Mouse (Mus musculus): Measurements from ENCODE around the gene Kctd14.

Gene Kctd14

DNA sequence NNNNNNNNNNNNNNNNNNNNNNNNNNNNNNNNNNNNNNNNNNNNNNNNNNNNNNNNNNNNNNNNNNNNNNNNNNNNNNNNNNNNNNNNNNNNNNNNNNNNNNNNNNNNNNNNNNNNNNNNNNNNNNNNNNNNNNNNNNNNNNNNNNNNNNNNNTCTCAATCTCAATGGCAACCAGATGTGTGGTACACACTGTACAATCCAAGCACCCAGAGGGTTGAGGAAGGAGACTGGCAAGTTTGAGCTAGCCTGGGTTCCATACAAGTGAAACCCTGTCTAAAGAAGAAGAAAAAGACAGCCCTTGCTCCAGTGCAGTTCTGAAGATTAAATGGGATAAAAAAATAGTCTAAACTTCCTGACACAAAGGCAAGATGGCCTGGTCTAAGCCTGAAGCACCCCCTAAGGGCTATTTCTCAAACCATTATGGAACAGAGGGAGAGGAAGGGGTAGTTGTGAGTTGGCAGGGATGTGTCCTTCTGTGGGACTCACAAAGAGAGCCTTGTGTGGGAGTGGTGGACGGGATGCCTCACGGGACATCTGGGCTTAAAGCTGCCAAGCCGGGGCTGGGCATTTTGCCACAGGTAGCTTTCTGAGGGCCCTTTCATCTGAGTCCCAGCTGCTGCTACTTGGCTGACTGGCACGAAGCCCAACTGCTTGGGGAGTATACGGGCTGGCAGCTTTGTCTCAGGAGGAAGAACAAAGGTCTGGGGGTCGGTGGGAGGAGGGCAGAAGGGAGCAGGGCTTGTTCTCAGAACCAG, 4.8 kb upstream of the Kctd14 start:
- peak; percentile 74 for DNase-seq

GRCm38 (mm10) chr7:97447050-97447531, 4.0 kb upstream of the Kctd14 start:
- DNase-seq: peak; percentile 52

GRCm38 (mm10) chr7:97452196-97452595, 1.1 kb downstream of the Kctd14 start:
- no peak for DNase-seq

GRCm38 (mm10) chr7:97453141-97453921, 2.2 kb downstream of the Kctd14 start:
- peak; percentile 22 for DNase-seq

DNA sequence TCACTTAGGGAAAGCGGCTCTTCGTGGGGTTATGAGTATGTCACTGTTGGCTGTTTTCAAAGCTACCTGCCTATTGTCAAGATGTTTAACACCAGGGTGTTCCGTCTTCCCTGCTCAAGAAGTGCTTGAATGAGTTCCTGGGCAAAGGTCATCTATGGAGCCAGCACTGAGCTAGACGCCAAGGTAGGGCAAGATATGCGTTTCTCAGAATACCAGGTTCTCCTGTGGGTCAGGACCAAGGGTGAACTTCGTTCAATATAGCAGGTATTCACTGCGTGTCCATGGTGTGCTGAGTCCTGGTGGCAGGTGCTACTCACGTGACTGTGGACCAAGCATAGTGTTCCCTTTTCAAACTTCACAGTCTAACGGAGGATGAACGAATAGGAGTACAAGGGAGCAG, 3.7 kb downstream of the Kctd14 start:
- peak; percentile 38 for DNase-seq

GRCm38 (mm10) chr7:97455577-97455976, 4.5 kb downstream of the Kctd14 start:
- DNase-seq: no peak

DNA sequence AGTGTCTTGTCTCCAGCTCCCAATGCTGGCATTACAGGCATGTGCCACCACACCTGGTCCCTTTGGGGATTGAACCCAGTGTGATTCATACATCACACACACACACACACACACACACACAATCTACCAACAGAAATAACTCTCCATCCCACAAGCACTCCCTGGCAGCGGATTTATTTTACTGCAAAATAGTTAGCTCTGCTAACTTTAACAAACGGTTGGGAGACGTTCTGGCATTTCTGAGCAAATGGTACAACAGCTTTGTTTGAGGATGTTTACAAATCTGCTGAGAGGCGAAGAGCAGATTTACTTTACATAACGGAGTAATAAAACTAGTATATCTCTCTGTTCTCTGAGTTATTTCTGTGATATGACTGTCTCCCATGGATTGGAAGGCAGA, 21.9 kb downstream of the Kctd14 start:
- no peak for DNase-seq

DNA sequence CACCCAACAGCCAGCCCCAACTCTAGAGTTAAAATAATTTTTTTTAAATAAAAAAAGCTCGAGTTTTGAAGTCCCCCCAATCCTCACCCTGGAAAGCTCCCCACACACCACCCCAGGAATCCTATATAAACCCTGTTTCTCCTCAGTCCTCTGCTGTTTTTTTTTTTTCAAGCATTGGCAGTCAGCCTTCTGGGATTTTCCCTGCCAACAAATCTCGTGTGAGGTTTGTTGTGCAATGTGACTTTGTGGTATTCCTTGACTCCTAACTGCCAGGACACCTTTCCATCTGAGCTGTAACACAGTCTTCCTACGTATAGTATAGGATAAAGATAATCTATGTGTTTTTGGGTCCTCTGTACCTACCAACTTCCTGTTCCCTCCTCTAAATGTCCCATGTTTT, 28.2 kb downstream of the Kctd14 start:
- peak; percentile 7 for DNase-seq

DNA sequence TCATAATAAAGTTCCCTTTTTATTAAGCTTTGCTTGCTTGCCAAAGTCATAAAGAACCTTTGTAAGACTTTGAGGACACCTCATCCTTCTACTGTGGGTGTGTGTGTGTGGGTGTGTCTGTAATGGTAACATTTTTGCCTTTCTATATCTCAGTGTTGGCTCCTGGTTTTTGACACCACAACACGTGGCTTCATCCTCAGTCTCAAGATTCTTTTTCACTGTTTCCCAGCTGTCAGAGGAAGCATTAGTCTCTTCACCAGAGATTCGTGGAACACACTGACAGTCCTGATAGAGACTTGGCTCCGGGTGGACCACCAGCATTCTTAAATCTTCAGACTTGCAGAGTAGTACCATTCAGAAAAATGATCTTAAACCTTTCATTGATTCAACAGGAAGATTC, 29.2 kb downstream of the Kctd14 start:
- DNase-seq: no peak

- peak; percentile 97 for DNase-seq
Measured at GRCm38 (mm10) chr7:97480821-97481339, 29.8 kb downstream of the Kctd14 start, which contains the start of gene Ints4. Ints4 (plus strand) TSS chr7:97480956.

DNA sequence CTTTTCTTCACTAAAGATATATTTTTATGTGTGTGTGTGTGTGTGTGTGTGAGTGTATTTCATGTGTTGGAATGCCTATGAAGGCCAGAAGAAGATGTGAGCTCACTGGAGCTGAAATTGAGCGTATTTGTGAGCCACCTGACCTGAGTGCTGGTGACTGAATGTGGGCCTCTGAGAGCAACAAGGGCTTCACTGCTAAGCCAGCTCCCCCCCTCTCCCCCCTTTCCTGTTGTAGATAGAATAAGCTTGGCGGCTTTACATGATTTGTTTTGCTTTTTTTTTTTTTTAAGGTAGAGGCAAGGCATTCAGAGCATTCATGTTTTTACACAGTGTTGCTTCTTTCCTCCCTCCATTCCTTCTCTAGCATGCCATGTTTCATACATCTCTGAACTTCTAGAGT, 32.3 kb downstream of the Kctd14 start:
- no peak for DNase-seq

GRCm38 (mm10) chr7:97491157-97491556, 40.0 kb downstream of the Kctd14 start:
- DNase-seq: no peak

GRCm38 (mm10) chr7:97492420-97492819, 41.3 kb downstream of the Kctd14 start:
- no peak for DNase-seq

DNA sequence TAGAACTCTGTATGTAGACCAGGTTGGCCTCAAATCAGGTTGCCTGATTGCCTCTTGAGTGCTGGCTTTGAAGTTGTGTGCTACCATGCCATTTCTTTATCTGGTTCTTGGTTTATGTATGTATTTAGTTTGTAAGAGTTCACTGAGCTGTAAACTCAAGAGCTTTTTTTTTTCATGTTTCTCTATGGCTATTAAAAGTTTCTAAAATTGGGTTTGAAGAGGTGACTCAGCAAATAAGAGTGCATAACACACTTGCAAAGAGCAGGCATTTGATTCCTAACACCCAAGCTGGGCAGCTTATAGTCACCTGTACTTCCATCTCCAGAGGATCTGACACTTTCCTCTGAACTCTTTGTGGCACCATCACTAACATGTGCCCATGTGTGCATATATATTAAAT, 43.9 kb downstream of the Kctd14 start:
- no peak for DNase-seq

DNA sequence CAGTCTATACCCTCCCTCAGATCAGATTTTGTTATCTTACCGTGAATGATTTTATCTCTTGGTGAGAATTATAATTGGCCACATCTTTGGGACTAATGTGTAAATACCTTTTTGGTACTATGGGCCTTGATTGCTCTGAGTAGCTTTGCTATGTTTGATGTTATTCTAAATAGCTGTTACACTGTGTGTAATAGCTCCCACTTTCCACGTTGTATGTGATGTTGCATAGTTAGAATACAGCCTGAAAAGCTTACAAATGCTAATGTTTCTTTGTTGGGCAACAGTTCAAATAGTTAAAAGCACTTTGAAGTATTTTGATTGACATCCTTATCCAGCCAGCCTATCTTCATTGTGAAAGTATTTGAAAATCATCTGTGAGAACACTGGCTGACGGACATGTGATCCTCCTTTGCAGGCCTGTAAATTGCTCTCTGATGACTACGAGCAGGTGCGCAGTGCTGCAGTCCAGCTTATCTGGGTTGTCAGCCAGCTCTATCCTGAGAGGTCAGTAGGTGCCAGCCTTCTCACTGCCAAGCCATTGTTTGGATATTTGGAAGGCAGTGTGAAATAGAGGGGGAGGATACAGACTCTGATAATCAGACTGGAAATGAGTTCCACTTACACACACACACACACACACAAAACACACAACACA, 49.6 kb downstream of the Kctd14 start:
- no peak for DNase-seq
